Mouse (Mus musculus) small intestine, adult 2 months (tissue): Measurements from ENCODE around the gene Adamts15.

Source experiments
- CTCF ChIP-seq: fragments of 200-500 bp; IDR thresholded peaks from 2 replicates; pipeline ENCODE4 v1.5.1; 2012; ENCODE audit warnings: low read depth, mild to moderate bottlenecking, control low read depth, inconsistent platforms, low read length, moderate library complexity, mixed read lengths; ENCODE audit not compliant: insufficient replicate concordance, insufficient read length; ENCODE audit errors: extremely low read depth
- POLR2A ChIP-seq: fragments of 200-500 bp; IDR thresholded peaks from 2 replicates; pipeline ENCODE4 v1.6.1; 2012; ENCODE audit warnings: low read depth, mild to moderate bottlenecking, control low read depth, inconsistent platforms, low read length, moderate library complexity

DNA sequence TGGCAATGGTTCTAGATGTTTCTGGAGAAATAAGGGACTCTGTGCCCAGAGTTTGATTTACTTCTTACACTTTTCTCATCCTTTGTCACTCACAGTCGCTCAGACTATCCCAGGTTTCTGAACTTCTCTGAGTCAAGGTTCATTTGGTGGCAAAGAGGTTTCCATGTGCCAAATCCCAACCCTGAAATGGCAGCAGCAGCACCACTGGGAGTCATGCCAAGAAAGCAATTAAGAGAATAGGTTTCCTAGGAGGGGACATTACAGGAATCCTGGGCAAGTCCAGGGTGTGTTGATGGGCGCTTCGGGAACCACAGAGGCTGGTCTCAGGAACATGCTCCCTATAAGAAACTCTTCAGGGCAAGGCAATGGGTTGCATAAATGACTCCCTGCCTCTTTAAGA is 26.6 kb downstream of the Adamts15 start:
- TF ChIP-seq CTCF (no peak), POLR2A (no peak)
